In genomic region chr14:46539466-46540187, GRCm38 (mm10) we compare ENCODE assay signal across 11 mouse cellular contexts.
A peak's percentile ranks its signal among the peaks of the same experiment; 100 is the strongest.
DNase-seq lines count a peak whose midpoint lies in the region; ATAC-seq and TF ChIP-seq lines count a peak whose summit lies in the region.
"Had no signal": no experiment of that assay in that cellular context is flagged by ENCODE, and none has a peak within 500 bp of the region (broad histone marks: within the 10 kb centered on the region; RNA-seq: fewer than 3 reads in every experiment).

No protein-coding gene starts in this region.

- H3K4me1 ChIP-seq in kidney, embryonic 15.5 days: no peaks in the 10 kb centered on the region
- H3K4me1 ChIP-seq in intestine, postnatal 0 days (replicated peaks; ENCODE audit: control insufficient read depth, insufficient read depth, low read length): no peaks in the 10 kb centered on the region
- no peaks in the 10 kb centered on the region for H3K4me1 ChIP-seq in neural tube, embryonic 15.5 days
- H3K4me1 ChIP-seq: embryonic facial prominence, embryonic 12.5 days had no signal

- no peak overlapping the region for H3K9ac ChIP-seq in kidney, embryonic 15.5 days
- no peak overlapping the region for H3K9ac ChIP-seq in intestine, postnatal 0 days (ENCODE audit: low read depth, low read length)
- H3K9ac ChIP-seq in neural tube, embryonic 15.5 days (replicated peaks): no peak overlapping the region
- H3K9ac ChIP-seq: embryonic facial prominence, embryonic 12.5 days had no signal

- no peaks in the 10 kb centered on the region for H3K9me3 ChIP-seq in kidney, embryonic 15.5 days (replicated peaks)
- H3K9me3 ChIP-seq in intestine, postnatal 0 days (ENCODE audit: control insufficient read depth): peaks cover 3% of the 10 kb centered on the region; the same call in 1 of the 2 replicates
- H3K9me3 ChIP-seq in neural tube, embryonic 15.5 days (replicated peaks): no peaks in the 10 kb centered on the region
- H3K9me3 ChIP-seq: embryonic facial prominence, embryonic 12.5 days had no signal

- ATAC-seq in kidney, embryonic 15.5 days (replicated peaks; ENCODE audit: low FRiP score): peak; percentile 60; the same call in 1 of the 2 replicates
- ATAC-seq in intestine, postnatal 0 days: peak; percentile 100
- ATAC-seq in megakaryocyte, adult 5-6 weeks (ENCODE audit: poor library complexity, severe bottlenecking): no peak
- ATAC-seq in neural tube, embryonic 15.5 days (ENCODE audit: low FRiP score): no peak
- ATAC-seq: CD4-positive, CD25-positive, alpha-beta regulatory T cell, adult 4 months had no signal

- no peak overlapping the region for H3K27ac ChIP-seq in kidney, embryonic 15.5 days
- H3K27ac ChIP-seq in intestine, postnatal 0 days (ENCODE audit: low read depth, low read length): no peak overlapping the region
- H3K27ac ChIP-seq in neural tube, embryonic 15.5 days (replicated peaks): no peak overlapping the region
- H3K27ac ChIP-seq: embryonic facial prominence, embryonic 12.5 days had no signal

- 82% methylated on average over 6 of the region's 6 CpGs for WGBS in kidney, embryonic 15.5 days
- 49% methylated on average over 6 of the region's 6 CpGs for WGBS in intestine, postnatal 0 days
- 91% methylated on average over 6 of the region's 6 CpGs for WGBS in neural tube, embryonic 15.5 days

- H3K36me3 ChIP-seq in kidney, embryonic 15.5 days: no peaks in the 10 kb centered on the region
- H3K36me3 ChIP-seq in intestine, postnatal 0 days (ENCODE audit: control insufficient read depth, insufficient read depth): no peaks in the 10 kb centered on the region
- H3K36me3 ChIP-seq in neural tube, embryonic 15.5 days: no peaks in the 10 kb centered on the region
- H3K36me3 ChIP-seq: embryonic facial prominence, embryonic 12.5 days had no signal

- DNase-seq in kidney, postnatal 14 days: no peak
- DNase-seq in c-Kit-negative CD71-positive TER-119-positive erythroid progenitor cells, embryonic 14.5 days (ENCODE audit: low read depth, low spot score): peak; percentile 86
- DNase-seq in spleen, postnatal 36 days (ENCODE audit: low spot score in 2 of 2): peak; percentile 4 to 40
- no peak for DNase-seq in thymus, postnatal 14 days

- peak; percentile 79 for TF ChIP-seq CTCF in intestine, postnatal 0 days (IDR thresholded peaks at IDR 0.05; ENCODE audit: low read depth)

- H3K27me3 ChIP-seq in kidney, embryonic 15.5 days: no peaks in the 10 kb centered on the region
- H3K27me3 ChIP-seq in intestine, postnatal 0 days (replicated peaks; ENCODE audit: control insufficient read depth, insufficient read depth, low read length): peaks cover 5% of the 10 kb centered on the region; the same call in 1 of the 2 replicates
- H3K27me3 ChIP-seq in neural tube, embryonic 15.5 days (replicated peaks): no peaks in the 10 kb centered on the region
- H3K27me3 ChIP-seq: embryonic facial prominence, embryonic 12.5 days had no signal

- H3K4me2 ChIP-seq in kidney, embryonic 15.5 days: no peak overlapping the region
- no peak overlapping the region for H3K4me2 ChIP-seq in intestine, postnatal 0 days (replicated peaks; ENCODE audit: low read depth)
- H3K4me2 ChIP-seq in neural tube, embryonic 15.5 days: no peak overlapping the region
- H3K4me2 ChIP-seq: embryonic facial prominence, embryonic 12.5 days had no signal

- H3K4me3 ChIP-seq in kidney, embryonic 15.5 days (replicated peaks): no peak overlapping the region
- H3K4me3 ChIP-seq in intestine, postnatal 0 days (ENCODE audit: low read depth, low read length): no peak overlapping the region
- no peak overlapping the region for H3K4me3 ChIP-seq in neural tube, embryonic 15.5 days (replicated peaks)
- H3K4me3 ChIP-seq: embryonic facial prominence, embryonic 12.5 days; myocyte had no signal

Comparison
In these comparisons a context has a peak if more than half of its experiments do, and no peak if none do; other contexts are left out.
1. ATAC-seq: peak in kidney, embryonic 15.5 days (single experiment) and intestine, postnatal 0 days (single experiment); none in megakaryocyte, adult 5-6 weeks (single experiment) and neural tube, embryonic 15.5 days (single experiment).
2. DNase-seq: peak in c-Kit-negative CD71-positive TER-119-positive erythroid progenitor cells, embryonic 14.5 days (single experiment) and spleen, postnatal 36 days (2 of 2); none in kidney, postnatal 14 days (single experiment) and thymus, postnatal 14 days (single experiment).